27 mouse cellular contexts compared by ENCODE assay signal in genomic region chr2:150624926-150625325, GRCm38 (mm10). TPM values are rescaled to one million over a fixed set of nuclear protein-coding genes. Genes with fewer than 3 reads are reported as not detected.
DNase-seq lines count a peak whose midpoint lies in the region; ATAC-seq lines count a peak whose summit lies in the region.
"Had no signal": no experiment of that assay in that cellular context is flagged by ENCODE, and none has a peak within 500 bp of the region (broad histone marks: within the 10 kb centered on the region; RNA-seq: fewer than 3 reads in every experiment).

No protein-coding gene starts in this region.

- ATAC-seq in embryonic facial prominence, embryonic 11.5 days (replicated peaks; ENCODE audit: insufficient number of reproducible peaks, low FRiP score, low TSS enrichment, low read depth): 0 out of 2 replicates have a peak, but pooled peaks have one; percentile 11
- ATAC-seq: CD4-positive, CD25-positive, alpha-beta regulatory T cell, adult 4 months; forebrain, embryonic 15.5 days; intestine, postnatal 0 days had no signal

- H3K36me3 ChIP-seq in embryonic facial prominence, embryonic 11.5 days (replicated peaks; ENCODE audit: control insufficient read depth, insufficient read depth, low read depth, low read length): no peaks in the 10 kb centered on the region
- H3K36me3 ChIP-seq in embryonic facial prominence, embryonic 10.5 days (replicated peaks): no peaks in the 10 kb centered on the region
- H3K36me3 ChIP-seq: embryonic facial prominence, embryonic 13.5 days; heart, embryonic 12.5 days; heart, embryonic 15.5 days had no signal

- H3K4me1 ChIP-seq in embryonic facial prominence, embryonic 11.5 days (ENCODE audit: control insufficient read depth, insufficient read depth, low read length): no peaks in the 10 kb centered on the region
- H3K4me1 ChIP-seq in embryonic facial prominence, embryonic 10.5 days: no peaks in the 10 kb centered on the region
- H3K4me1 ChIP-seq: embryonic facial prominence, embryonic 13.5 days; forebrain, embryonic 12.5 days; forebrain, embryonic 15.5 days; heart, embryonic 12.5 days; heart, embryonic 15.5 days; hindbrain, embryonic 10.5 days; hindbrain, embryonic 15.5 days had no signal

- H3K27ac ChIP-seq in embryonic facial prominence, embryonic 11.5 days (replicated peaks; ENCODE audit: low read depth, low read length): no peak overlapping the region
- H3K27ac ChIP-seq in embryonic facial prominence, embryonic 10.5 days (replicated peaks): no peak overlapping the region
- H3K27ac ChIP-seq: embryonic facial prominence, embryonic 13.5 days; forebrain, embryonic 12.5 days; forebrain, embryonic 15.5 days; heart, embryonic 15.5 days; hindbrain, embryonic 10.5 days; hindbrain, embryonic 15.5 days had no signal

- no peak overlapping the region for H3K4me2 ChIP-seq in embryonic facial prominence, embryonic 11.5 days (ENCODE audit: low read depth, low read length)
- H3K4me2 ChIP-seq: embryonic facial prominence, embryonic 13.5 days; forebrain, embryonic 12.5 days; forebrain, embryonic 15.5 days; heart, embryonic 12.5 days; heart, embryonic 15.5 days; hindbrain, embryonic 15.5 days had no signal

- H3K9ac ChIP-seq in embryonic facial prominence, embryonic 11.5 days (replicated peaks; ENCODE audit: low read length): no peak overlapping the region
- H3K9ac ChIP-seq: embryonic facial prominence, embryonic 13.5 days; forebrain, embryonic 12.5 days; forebrain, embryonic 15.5 days; heart, embryonic 12.5 days; heart, embryonic 15.5 days; hindbrain, embryonic 15.5 days had no signal

- no peaks in the 10 kb centered on the region for H3K27me3 ChIP-seq in embryonic facial prominence, embryonic 11.5 days (ENCODE audit: control insufficient read depth, insufficient read depth, low read length)
- no peaks in the 10 kb centered on the region for H3K27me3 ChIP-seq in embryonic facial prominence, embryonic 10.5 days (replicated peaks; ENCODE audit: low read depth, poor library complexity, severe bottlenecking)
- H3K27me3 ChIP-seq: embryonic facial prominence, embryonic 13.5 days; forebrain, embryonic 12.5 days; forebrain, embryonic 15.5 days; heart, embryonic 12.5 days; heart, embryonic 15.5 days; hindbrain, embryonic 15.5 days had no signal

- 89% methylated on average over 8 of the region's 8 CpGs for WGBS in embryonic facial prominence, embryonic 11.5 days
- 94% methylated on average over 8 of the region's 8 CpGs for WGBS in embryonic facial prominence, embryonic 10.5 days

- no peaks in the 10 kb centered on the region for H3K9me3 ChIP-seq in embryonic facial prominence, embryonic 11.5 days (replicated peaks; ENCODE audit: control insufficient read depth, low read length)
- no peaks in the 10 kb centered on the region for H3K9me3 ChIP-seq in embryonic facial prominence, embryonic 10.5 days
- H3K9me3 ChIP-seq: embryonic facial prominence, embryonic 13.5 days; forebrain, embryonic 12.5 days; forebrain, embryonic 15.5 days; heart, embryonic 12.5 days; heart, embryonic 15.5 days; hindbrain, embryonic 10.5 days; hindbrain, embryonic 15.5 days had no signal

- DNase-seq in embryonic facial prominence, embryonic 11.5 days (ENCODE audit: low spot score): no peak
- no peak for DNase-seq in embryonic facial prominence, embryonic 10.5 days (ENCODE audit: low spot score)
- peak; percentile 40 for DNase-seq in adrenal gland, postnatal 10 days
- DNase-seq in adrenal gland, postnatal 25 days: peak; percentile 50
- DNase-seq in embryo, embryonic 9.5 days (ENCODE audit: extremely low spot score): no peak
- DNase-seq in layer of hippocampus, adult 18-20 months (ENCODE audit: low spot score in 2 of 2): no peak
- DNase-seq: cerebellum, adult 11 months; cerebellum, adult 2 months; cerebellum, adult 9-11 months; cerebellum, postnatal 36 days; embryo, embryonic 11 days; gastrocnemius, postnatal 25 days; heart, adult 18-20 months; heart, postnatal 10 days; heart, postnatal 36 days; kidney, adult 2 months had no signal

- no peak overlapping the region for H3K4me3 ChIP-seq in embryonic facial prominence, embryonic 11.5 days (ENCODE audit: low read depth, low read length)
- H3K4me3 ChIP-seq in embryonic facial prominence, embryonic 10.5 days: no peak overlapping the region
- H3K4me3 ChIP-seq: embryonic facial prominence, embryonic 13.5 days; erythroblast, embryonic 14.5 days; forebrain, embryonic 12.5 days; forebrain, embryonic 15.5 days; heart, embryonic 12.5 days; heart, embryonic 15.5 days; hindbrain, embryonic 10.5 days; hindbrain, embryonic 15.5 days had no signal

RNA-seq across cellular contexts. Expression of gene Apmap, which starts 16.6 kb away (rescaled TPM):
- polyA plus RNA-seq in embryonic facial prominence, embryonic 11.5 days (2014; fragmentation: Nextera tagmentation; extraction: Ambion mirVana): 28.3 and 32.0 TPM in 2 replicates
- 27.9 and 31.5 TPM in 2 replicates for polyA plus RNA-seq in embryonic facial prominence, embryonic 10.5 days (2016; fragmentation: Nextera tagmentation; extraction: Ambion mirVana)
- total RNA-seq in adrenal gland, postnatal 10 days (2021): 100 to 1,000 TPM; 145 to 167 TPM
- 115 and 122 TPM in 2 replicates for total RNA-seq in adrenal gland, postnatal 25 days (2021)
- total RNA-seq in layer of hippocampus, adult 18-20 months (2021): 10 to 100 TPM; 52.6 to 53.3 TPM

RNA-seq across cellular contexts. Expression of gene Acss1, which starts 43.4 kb away (rescaled TPM):
- polyA plus RNA-seq in embryonic facial prominence, embryonic 11.5 days (2014; fragmentation: Nextera tagmentation; extraction: Ambion mirVana): 8.4 and 10.0 TPM in 2 replicates
- 7.8 and 9.3 TPM in 2 replicates for polyA plus RNA-seq in embryonic facial prominence, embryonic 10.5 days (2016; fragmentation: Nextera tagmentation; extraction: Ambion mirVana)
- 10 to 100 TPM; 64.7 to 68.9 TPM for total RNA-seq in adrenal gland, postnatal 10 days (2021)
- 17.3 and 23.4 TPM in 2 replicates for total RNA-seq in adrenal gland, postnatal 25 days (2021)
- total RNA-seq in layer of hippocampus, adult 18-20 months (2021): 10 to 100 TPM; 23.7 to 25.7 TPM
- polyA plus RNA-seq: C2C12 had no signal

RNA-seq across cellular contexts. Expression of gene Cst7, which starts 54.7 kb away (rescaled TPM):
- polyA plus RNA-seq in embryonic facial prominence, embryonic 11.5 days (2014; fragmentation: Nextera tagmentation; extraction: Ambion mirVana): 0.29 and 0.58 TPM in 2 replicates
- 0.20 TPM in 1 of 2 replicates, not detected in the other for polyA plus RNA-seq in embryonic facial prominence, embryonic 10.5 days (2016; fragmentation: Nextera tagmentation; extraction: Ambion mirVana)
- 1 to 10 TPM in 1 of 2 experiments, under 1 TPM in 1; 0.30 to 1.1 TPM for total RNA-seq in adrenal gland, postnatal 10 days (2021)
- not detected in 2 replicates for total RNA-seq in adrenal gland, postnatal 25 days (2021)
- under 1 TPM in 1 of 2 experiments, not detected in 1; 0.77 TPM for total RNA-seq in layer of hippocampus, adult 18-20 months (2021)
- total RNA-seq: gastrocnemius, postnatal 25 days; heart, postnatal 10 days; heart, postnatal 36 days had no signal
- polyA plus RNA-seq: C2C12; cerebellum, adult 2 months had no signal

Comparison
In these comparisons a context has a peak if more than half of its experiments do, and no peak if none do; other contexts are left out.
1. DNase-seq: peak in adrenal gland, postnatal 10 days (single experiment) and adrenal gland, postnatal 25 days (single experiment); none in embryonic facial prominence, embryonic 11.5 days (single experiment), embryonic facial prominence, embryonic 10.5 days (single experiment), embryo, embryonic 9.5 days (single experiment) and layer of hippocampus, adult 18-20 months (0 of 2).